Mouse (Mus musculus): ENCODE measurements around the gene Iqsec1. TPM values are rescaled to one million over a fixed set of nuclear protein-coding genes. Genes with fewer than 3 reads are reported as not detected.

Iqsec1 gene
- total RNA-seq, 2 experiments from 2014 or later = 90.0 to 95.0 TPM

GRCm38 (mm10) chr6:90624733-90625132, 363.8 kb downstream of the Iqsec1 start:
- DNase-seq (ENCODE audit: low spot score in 2 of 2) = no peak

- DNase-seq (ENCODE audit: low spot score in 2 of 2) = no peak
These were observed 364.3 kb downstream of the Iqsec1 start for GRCm38 (mm10) chr6:90624184-90624583.

GRCm38 (mm10) chr6:90623456-90623836, 365.0 kb downstream of the Iqsec1 start:
- no peak for DNase-seq (ENCODE audit: low spot score in 2 of 2)

- no peak for DNase-seq (ENCODE audit: low spot score in 2 of 2)
These were observed 365.6 kb downstream of the Iqsec1 start for GRCm38 (mm10) chr6:90622758-90623455.

- no peak for DNase-seq (ENCODE audit: low spot score in 2 of 2)
These were observed 366.9 kb downstream of the Iqsec1 start for GRCm38 (mm10) chr6:90621584-90621890.

- no peak for DNase-seq (ENCODE audit: low spot score in 2 of 2)
These were observed 367.5 kb downstream of the Iqsec1 start for GRCm38 (mm10) chr6:90620791-90621583.

- DNase-seq (ENCODE audit: low spot score in 2 of 2) = no peak
These were observed 368.5 kb downstream of the Iqsec1 start for GRCm38 (mm10) chr6:90619936-90620335.

- DNase-seq (ENCODE audit: low spot score in 2 of 2) = peak in 1 of 2 experiments; percentile 41
These were observed 369.5 kb downstream of the Iqsec1 start for GRCm38 (mm10) chr6:90618821-90619636.

GRCm38 (mm10) chr6:90618274-90618673, 370.2 kb downstream of the Iqsec1 start:
- DNase-seq (ENCODE audit: low spot score in 2 of 2) = no peak

- no peak for DNase-seq (ENCODE audit: low spot score in 2 of 2)
These were observed 372.0 kb downstream of the Iqsec1 start for GRCm38 (mm10) chr6:90616481-90616880.

- no peak for DNase-seq (ENCODE audit: low spot score in 2 of 2)
These were observed 372.5 kb downstream of the Iqsec1 start for GRCm38 (mm10) chr6:90615991-90616390.

- DNase-seq (ENCODE audit: low spot score in 2 of 2) = no peak
These were observed 373.1 kb downstream of the Iqsec1 start for GRCm38 (mm10) chr6:90615362-90615761.

GRCm38 (mm10) chr6:90613277-90613676, 375.2 kb downstream of the Iqsec1 start:
- DNase-seq (ENCODE audit: low spot score in 2 of 2) = no peak

GRCm38 (mm10) chr6:90610248-90610647, 378.2 kb downstream of the Iqsec1 start:
- no peak for DNase-seq (ENCODE audit: low spot score in 2 of 2)

GRCm38 (mm10) chr6:90608186-90608585, 380.3 kb downstream of the Iqsec1 start:
- no peak for DNase-seq (ENCODE audit: low spot score in 2 of 2)

- no peak for DNase-seq (ENCODE audit: low spot score in 2 of 2)
These were observed 381.3 kb downstream of the Iqsec1 start for GRCm38 (mm10) chr6:90607196-90607595.

GRCm38 (mm10) chr6:90606538-90606937, 381.9 kb downstream of the Iqsec1 start:
- DNase-seq (ENCODE audit: low spot score in 2 of 2) = peak in 1 of 2 experiments; percentile 40

Small RNA genes lying within 50 kb of the gene (microRNA-seq; reads per million reads assigned to microRNA genes)
- gene Gm24816 = not detected

Other genes starting within 250 kb of the Iqsec1 start
- gene Nup210, start 128.1 kb upstream of the Iqsec1 start, total RNA-seq (2021) = 10 to 100 TPM; 17.0 to 24.6 TPM
- 10 to 100 TPM; 12.9 to 17.8 TPM for gene Hdac11, start 168.0 kb upstream of the Iqsec1 start, total RNA-seq (2021)
- gene Fbln2, start 223.8 kb upstream of the Iqsec1 start, total RNA-seq (2021) = 10 to 100 TPM; 71.7 to 73.5 TPM